Mouse (Mus musculus) C2C12 (cell line): ENCODE measurements around the gene Nphp1. TPM values are rescaled to one million over a fixed set of nuclear protein-coding genes. Genes with fewer than 3 reads are reported as not detected.

Experiments
- H3K27me3 ChIP-seq: one replicate; pipeline ENCODE4 v1.6.1; 2011; ENCODE audit not compliant: control insufficient read depth, insufficient read depth, insufficient read length
- H3K36me3 ChIP-seq: one replicate; pipeline ENCODE4 v1.6.1; 2011; ENCODE audit not compliant: control insufficient read depth, insufficient read depth
- H3K4me3 ChIP-seq: one replicate; pipeline ENCODE4 v1.5.1; 2011; ENCODE audit warnings: mild to moderate bottlenecking, control low read depth; ENCODE audit not compliant: poor library complexity, insufficient read depth, severe bottlenecking
- H3K79me2 ChIP-seq: one replicate; pipeline ENCODE4 v1.6.1; 2011; ENCODE audit not compliant: control insufficient read depth, insufficient read depth
- H3K79me3 ChIP-seq: one replicate; pipeline ENCODE4 v1.6.1; 2011; ENCODE audit warnings: low read depth, control low read depth
- H3ac ChIP-seq: one replicate; pipeline ENCODE3; 2011; ENCODE audit warnings: low read depth; ENCODE audit not compliant: control insufficient read depth, insufficient read length
- CTCF ChIP-seq: IDR thresholded peaks from one replicate; pipeline ENCODE4 v1.5.1; 2011; ENCODE audit not compliant: control insufficient read depth, insufficient read depth, insufficient read length
- FOSL1 ChIP-seq: IDR thresholded peaks from one replicate; pipeline ENCODE4 v1.8.0; 2011; ENCODE audit warnings: mild to moderate bottlenecking, low read length; ENCODE audit not compliant: poor library complexity, insufficient read depth, severe bottlenecking
- MAX ChIP-seq: IDR thresholded peaks from one replicate; pipeline ENCODE4 v1.6.1; 2011; ENCODE audit warnings: mild to moderate bottlenecking, control low read depth
- MYOD1 ChIP-seq: IDR thresholded peaks from one replicate; pipeline ENCODE4 v1.6.1; 2011; ENCODE audit warnings: low read depth; ENCODE audit not compliant: control insufficient read depth, insufficient read length
- MYOG ChIP-seq: IDR thresholded peaks from one replicate; pipeline ENCODE4 v1.6.1; 2011; ENCODE audit not compliant: control insufficient read depth, insufficient read length; ENCODE audit errors: extremely low read depth
- USF1 ChIP-seq: IDR thresholded peaks from one replicate; pipeline ENCODE4 v1.6.1; 2011; ENCODE audit warnings: low read depth, mild to moderate bottlenecking, control low read depth, moderate library complexity
- polyA plus RNA-seq: library from polyadenylated mRNA; unstranded; fragments of >200 nt; fragmentation: generic; extraction: Trizol; gene quantifications from one replicate; pipeline ENCODE4 v1.2.1, GENCODE M21; 2012; ENCODE audit warnings: missing spikeins

Nphp1 gene
- polyA plus RNA-seq, 1 experiment: 16.4 TPM

DNA sequence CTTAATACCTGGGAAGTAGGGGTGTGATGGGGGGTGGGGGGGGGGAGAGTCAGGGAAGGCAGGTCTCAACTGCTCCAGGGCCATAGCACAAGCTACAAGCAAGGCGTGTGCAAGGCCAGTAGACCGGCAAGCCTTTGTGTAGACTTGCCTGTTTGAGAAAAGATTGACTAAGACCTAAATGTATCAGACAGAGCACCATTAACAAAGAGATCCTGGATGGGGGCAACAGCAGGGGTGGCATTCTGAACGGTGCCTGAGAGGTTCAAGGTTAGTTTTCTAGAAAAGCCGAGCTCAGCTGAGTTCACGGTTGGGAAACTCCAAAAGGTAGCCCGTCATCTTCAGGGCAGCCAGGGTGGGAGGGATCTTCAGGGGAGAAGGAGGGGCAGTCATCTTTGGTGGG is 83.4 kb downstream of the Nphp1 start:
- no peak for TF ChIP-seq FOSL1
- no peak for TF ChIP-seq MYOD1
- TF ChIP-seq USF1: no peak
- no peak for TF ChIP-seq CTCF
- no peak for TF ChIP-seq MAX
- no peak for TF ChIP-seq MYOG
- no peak overlapping the region for H3K4me3 ChIP-seq

More for the DNA sequence above, 83.4 kb downstream of the Nphp1 start:
- Histone ChIP-seq H3K36me3 (no peaks in the 10 kb centered on the region), H3K79me3 (no peaks in the 10 kb centered on the region), H3K27me3 (peaks cover 5% of the 10 kb centered on the region), H3ac (no peak overlapping the region), H3K79me2 (no peaks in the 10 kb centered on the region)

Other genes with a start within 250 kb of the Nphp1 start
- gene Prom2, start 247.4 kb downstream of the Nphp1 start, polyA plus RNA-seq: not detected
- 0.89 TPM for gene Zfp661, start 201.8 kb downstream of the Nphp1 start, polyA plus RNA-seq
- 66.1 TPM for gene Mrps5, start 201.7 kb downstream of the Nphp1 start, polyA plus RNA-seq
- 0.12 TPM for gene Mal, start 132.2 kb downstream of the Nphp1 start, polyA plus RNA-seq
- gene Mall, start 59.0 kb downstream of the Nphp1 start, polyA plus RNA-seq: not detected
- 41.3 TPM for gene Mtln, start 3.6 kb upstream of the Nphp1 start, polyA plus RNA-seq
- 10.0 TPM for gene Bub1, start 43.0 kb upstream of the Nphp1 start, polyA plus RNA-seq
- gene Acoxl, start 50.0 kb upstream of the Nphp1 start, polyA plus RNA-seq: not detected